Mouse (Mus musculus) liver, adult 2 months (tissue): ENCODE results near the gene Nek6.

ENCODE experiments used
- CTCF ChIP-seq: fragments of 200-500 bp; IDR thresholded peaks from 2 replicates; pipeline ENCODE4 v1.5.1; 2011; ENCODE audit warnings: low read depth, low read length, control low read depth
- POLR2A ChIP-seq: fragments of 200-500 bp; IDR thresholded peaks from 2 replicates; pipeline ENCODE4 v1.6.1; 2011; ENCODE audit warnings: low read length, control low read depth; ENCODE audit not compliant: insufficient read depth; ENCODE audit errors: extremely low read depth

- TF ChIP-seq POLR2A (no peak), CTCF (no peak)
Measured at GRCm38 (mm10) chr2:38578602-38579521, 67.4 kb downstream of the Nek6 start.
